In the genomic region with DNA sequence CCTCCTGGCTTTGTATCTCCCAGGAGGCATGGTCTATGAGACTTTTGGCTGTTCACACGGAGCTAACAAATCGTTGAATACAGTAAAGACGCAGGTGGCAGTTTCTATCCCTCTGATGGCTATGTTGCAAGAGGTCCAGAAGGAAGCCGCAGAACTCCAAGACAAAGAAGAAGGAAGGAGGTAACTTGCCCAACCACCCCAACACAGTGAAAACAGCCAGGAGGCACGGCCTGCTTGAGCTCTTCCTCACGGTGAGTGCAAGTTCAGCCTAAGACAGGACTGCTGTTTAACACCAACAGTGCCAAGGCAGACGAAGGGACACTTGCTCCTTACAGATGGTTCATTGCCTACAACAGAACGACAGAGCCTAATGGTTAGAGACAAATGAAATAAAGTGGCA, we compare ENCODE assay signal across 30 mouse cellular contexts.
"Had no signal": no experiment of that assay in that cellular context is flagged by ENCODE, and none has a peak within 500 bp of the region (broad histone marks: within the 10 kb centered on the region; RNA-seq: fewer than 3 reads in every experiment).

No protein-coding gene starts in this region.

- DNase-seq: left cerebral cortex, postnatal 4 days; liver; liver, embryonic 13.5 days; liver, postnatal 0 days; lung, adult 18-20 months; lung, adult 2 months; lung, postnatal 14 days; lung, postnatal 36 days; lung, postnatal 4 days had no signal

- H3K9ac ChIP-seq: limb, embryonic 12.5 days; limb, embryonic 13.5 days; limb, embryonic 15.5 days; liver, embryonic 12.5 days; liver, embryonic 13.5 days; liver, embryonic 14.5 days; liver, embryonic 15.5 days; liver, postnatal 0 days; lung, embryonic 14.5 days; lung, embryonic 15.5 days; midbrain, embryonic 12.5 days; midbrain, embryonic 13.5 days; midbrain, embryonic 15.5 days; neural tube, embryonic 12.5 days had no signal

- H3K4me1 ChIP-seq: limb, embryonic 15.5 days; liver, embryonic 12.5 days; liver, embryonic 13.5 days; liver, embryonic 15.5 days had no signal

- H3K4me2 ChIP-seq: limb, embryonic 12.5 days; limb, embryonic 13.5 days; limb, embryonic 15.5 days; liver, embryonic 11.5 days; liver, embryonic 12.5 days; liver, embryonic 13.5 days; liver, embryonic 15.5 days; lung, embryonic 14.5 days; lung, embryonic 15.5 days; midbrain, embryonic 11.5 days; midbrain, embryonic 12.5 days; midbrain, embryonic 13.5 days; midbrain, embryonic 15.5 days; neural tube, embryonic 12.5 days had no signal

- H3K27me3 ChIP-seq: liver, embryonic 12.5 days; liver, embryonic 13.5 days; liver, embryonic 15.5 days; midbrain, embryonic 15.5 days; neural tube, embryonic 12.5 days had no signal

- H3K36me3 ChIP-seq: limb, embryonic 10.5 days; limb, embryonic 12.5 days; limb, embryonic 13.5 days; limb, embryonic 15.5 days; liver, embryonic 12.5 days; liver, embryonic 13.5 days; liver, embryonic 15.5 days; lung, embryonic 15.5 days; midbrain, embryonic 10.5 days; midbrain, embryonic 12.5 days; midbrain, embryonic 13.5 days; midbrain, embryonic 15.5 days; neural tube, embryonic 12.5 days had no signal

- H3K9me3 ChIP-seq: limb, embryonic 10.5 days; limb, embryonic 12.5 days; limb, embryonic 13.5 days; limb, embryonic 15.5 days; liver, embryonic 12.5 days; liver, embryonic 13.5 days; liver, embryonic 15.5 days; lung, embryonic 15.5 days; midbrain, embryonic 10.5 days; midbrain, embryonic 12.5 days; midbrain, embryonic 13.5 days; midbrain, embryonic 15.5 days; neural tube, embryonic 12.5 days had no signal

- H3K4me3 ChIP-seq: left cerebral cortex, adult 2 months; limb, embryonic 10.5 days; limb, embryonic 12.5 days; limb, embryonic 13.5 days; limb, embryonic 15.5 days; liver, embryonic 12.5 days; liver, embryonic 13.5 days; liver, embryonic 15.5 days; lung, embryonic 15.5 days; midbrain, embryonic 10.5 days; midbrain, embryonic 12.5 days; midbrain, embryonic 13.5 days; midbrain, embryonic 15.5 days; myocyte; neural tube, embryonic 12.5 days had no signal

- ATAC-seq: liver, embryonic 12.5 days; liver, postnatal 0 days; lung, postnatal 0 days; midbrain, embryonic 16.5 days had no signal

- H3K27ac ChIP-seq: left cerebral cortex, adult 2 months; limb, embryonic 10.5 days; limb, embryonic 12.5 days; limb, embryonic 13.5 days; limb, embryonic 15.5 days; liver, embryonic 12.5 days; liver, embryonic 13.5 days; liver, embryonic 14.5 days; liver, embryonic 15.5 days; lung, embryonic 15.5 days; macrophage; midbrain, embryonic 15.5 days; neural tube, embryonic 12.5 days had no signal
